Mouse (Mus musculus) layer of hippocampus, postnatal 25 days (tissue): ENCODE data around the gene Tube1. TPM values are rescaled to one million over a fixed set of nuclear protein-coding genes. Genes with fewer than 3 reads are reported as not detected.
"Not testable (repeated sequence)": the region's sequence is repeated elsewhere in the genome, so short reads cannot be mapped to it uniquely, and the experiment has no call there.

Experiments used
- DNase-seq, 2 experiments: peaks; one replicate each; pipeline ENCODE4 v3.0.0; 2022; ENCODE audit warnings: mixed read lengths in 2 of 2, low spot score in 1 of 2; ENCODE audit errors: extremely low spot score in 1 of 2
- total RNA-seq, 2 experiments: library from RNA; stranded (reverse); gene quantifications; 2 replicates each; pipeline ENCODE4 v1.2.3; 2021

The Tube1 gene
- total RNA-seq, 2 experiments from 2014 or later = 2.1 to 2.2 TPM

DNA sequence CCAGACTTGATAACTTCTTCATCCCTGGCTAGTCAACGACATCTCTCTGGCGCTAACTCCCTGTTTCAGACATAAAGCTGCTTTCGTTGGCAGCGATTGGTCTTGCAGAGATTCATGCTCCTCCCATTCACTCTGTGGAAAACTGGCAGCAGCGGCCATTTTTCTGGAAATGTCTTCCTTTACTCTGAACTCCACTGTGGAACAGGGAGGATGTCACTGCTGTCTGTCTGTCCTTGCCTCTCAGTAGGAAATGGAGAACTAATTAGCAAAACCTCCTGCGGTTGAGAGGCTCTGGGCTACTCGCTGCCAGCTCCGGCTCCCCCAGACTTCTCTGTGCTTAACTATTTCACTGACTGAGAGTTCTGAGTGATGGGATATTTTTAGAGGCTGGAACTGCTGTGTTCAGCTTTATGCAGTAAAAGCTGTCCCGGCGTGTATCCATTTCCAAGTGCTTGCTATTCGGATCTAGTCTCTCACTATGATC lies 31.9 kb downstream of the Tube1 start:
- DNase-seq = peak in 1 of 2 experiments; percentile 33

DNA sequence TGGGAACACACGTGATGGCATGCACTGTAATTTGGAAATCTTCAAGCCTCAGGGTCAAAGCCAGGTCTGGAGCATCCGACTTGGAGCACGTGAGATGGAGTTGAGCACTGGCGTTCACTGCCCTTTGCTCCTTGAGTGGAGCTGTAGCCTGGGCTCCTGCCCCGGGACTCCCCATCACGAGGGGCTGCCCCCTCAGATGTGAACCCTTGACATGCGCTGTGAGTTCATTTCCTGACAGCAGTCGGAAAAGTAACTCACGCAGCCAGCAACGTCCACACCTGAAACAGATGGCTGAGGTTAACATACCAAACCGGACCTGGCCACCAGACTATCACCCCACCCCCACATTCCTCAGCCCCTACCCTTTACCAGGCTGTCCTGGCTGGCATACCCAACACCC lies 33.8 kb downstream of the Tube1 start:
- DNase-seq = no peak

DNA sequence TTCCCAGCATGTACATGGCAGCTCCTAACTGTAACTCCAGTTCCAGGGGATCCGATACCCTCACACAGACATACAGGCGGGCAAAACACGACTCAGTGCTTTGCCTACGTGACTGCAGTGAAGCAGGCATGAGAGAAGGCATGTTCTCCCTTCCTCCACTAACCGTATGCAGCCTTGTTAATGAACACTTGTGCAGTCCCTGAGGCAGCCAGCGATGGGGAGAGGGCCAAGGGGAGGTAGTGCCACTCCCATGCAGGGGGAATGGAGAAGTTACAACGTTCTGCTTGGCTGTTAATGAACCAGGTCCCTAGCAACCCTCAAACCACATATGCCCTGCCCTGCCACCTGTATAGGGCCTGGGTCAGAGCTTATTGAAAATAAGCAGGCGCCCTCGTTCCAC lies 35.9 kb downstream of the Tube1 start:
- no peak for DNase-seq

DNA sequence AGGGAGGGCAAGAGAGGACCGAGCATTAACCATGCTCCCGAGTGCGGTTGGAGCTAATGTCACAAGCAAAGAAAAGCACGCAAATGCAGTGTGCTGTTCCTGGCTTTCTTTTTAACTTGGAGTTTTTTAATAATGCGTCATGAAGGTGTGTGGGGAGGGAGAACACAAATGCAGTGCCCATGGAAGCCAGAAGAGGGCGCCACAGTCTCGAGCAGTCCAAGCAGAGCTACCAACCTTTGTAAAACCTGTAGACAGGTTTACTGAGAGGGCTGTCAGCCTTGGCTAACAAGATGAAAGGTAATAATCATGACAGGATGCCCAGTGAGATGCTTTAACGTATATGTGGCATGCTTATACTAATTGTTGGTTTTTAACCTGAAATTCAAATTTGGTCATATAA lies 36.4 kb downstream of the Tube1 start:
- peak; percentile 67 to 89 for DNase-seq

DNA sequence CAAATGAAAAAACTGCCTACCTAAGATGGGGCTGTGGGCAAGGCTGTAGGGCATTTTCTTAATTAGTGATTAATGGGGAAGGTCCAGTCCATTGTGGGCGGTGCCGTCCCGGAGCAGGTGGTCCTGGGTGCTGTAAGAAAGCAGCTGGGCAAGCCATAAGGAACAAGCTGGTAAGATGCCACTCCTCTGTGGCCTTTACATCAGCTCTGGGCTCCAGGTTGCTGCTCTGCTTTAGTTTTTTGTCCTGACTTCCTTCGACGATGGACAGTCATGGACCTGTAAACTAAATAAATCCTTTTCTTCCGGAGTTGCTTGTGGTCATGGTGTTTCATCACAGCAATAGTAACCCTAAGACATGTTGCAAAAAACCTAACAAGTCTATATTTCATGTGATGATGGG lies 36.9 kb downstream of the Tube1 start:
- no peak for DNase-seq

DNA sequence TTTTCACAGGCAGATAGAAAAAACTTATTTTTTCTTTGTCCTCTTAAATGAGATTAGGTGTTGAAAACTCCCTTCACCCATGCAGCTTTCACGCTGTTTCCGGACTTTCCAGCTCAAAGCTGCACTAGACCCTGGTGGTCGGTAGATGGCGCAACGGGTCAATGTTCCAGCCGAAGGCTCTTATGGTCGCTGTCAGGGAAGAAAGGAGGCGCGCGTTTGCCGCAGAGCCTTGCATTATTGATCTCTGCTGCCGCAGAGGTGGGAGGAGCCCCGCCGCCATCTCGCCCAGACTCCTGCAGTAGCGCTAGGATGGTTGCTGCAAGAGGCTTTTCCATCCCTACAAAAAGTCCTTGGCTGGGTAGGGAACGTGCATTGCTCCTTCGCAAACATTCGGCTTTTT lies 37.4 kb downstream of the Tube1 start:
- DNase-seq = peak; percentile 91 to 97

DNA sequence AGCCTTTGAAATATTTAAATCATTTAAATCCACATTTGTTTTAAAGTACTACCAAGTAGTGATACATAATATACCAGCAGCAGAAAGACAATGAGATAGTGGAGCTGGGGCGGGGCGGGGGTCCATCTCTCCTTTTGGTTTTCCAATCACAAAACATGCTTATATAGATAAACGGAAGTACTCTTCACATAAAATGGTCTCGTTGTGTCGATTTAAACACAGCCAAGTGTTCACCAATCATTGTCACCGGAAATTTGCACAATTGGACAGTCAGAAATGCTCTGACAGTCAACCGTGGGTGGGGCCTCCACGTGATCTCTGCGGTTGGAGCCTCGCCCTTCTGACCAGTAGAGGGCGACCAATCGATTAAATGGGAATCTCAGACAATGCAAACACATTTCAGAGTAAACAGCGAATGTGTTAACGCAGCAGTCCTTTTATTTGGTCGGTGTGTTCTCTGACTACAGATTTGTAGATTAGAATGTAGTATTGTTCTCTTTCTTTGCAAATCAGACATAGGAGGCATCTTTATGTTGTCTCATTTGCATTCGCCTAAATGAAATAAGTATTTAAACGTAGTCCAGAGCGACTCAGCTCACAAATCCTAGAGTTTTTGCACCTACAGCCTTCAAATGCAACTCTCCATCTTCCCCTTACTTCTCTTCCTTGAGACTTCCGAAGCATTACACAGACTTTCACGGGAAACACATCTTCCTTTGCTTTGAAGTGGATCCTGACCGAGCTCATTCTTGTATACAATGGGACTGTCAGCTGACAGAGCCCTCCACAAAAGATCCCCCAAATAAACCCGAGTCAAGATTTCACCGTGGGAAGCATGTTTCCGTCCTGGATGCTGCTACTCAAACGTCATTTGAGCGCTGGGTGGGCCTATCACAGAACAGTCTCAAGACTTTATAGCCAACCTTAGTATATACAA lies 38.1 kb downstream of the Tube1 start:
- DNase-seq = peak; percentile 75 to 77

DNA sequence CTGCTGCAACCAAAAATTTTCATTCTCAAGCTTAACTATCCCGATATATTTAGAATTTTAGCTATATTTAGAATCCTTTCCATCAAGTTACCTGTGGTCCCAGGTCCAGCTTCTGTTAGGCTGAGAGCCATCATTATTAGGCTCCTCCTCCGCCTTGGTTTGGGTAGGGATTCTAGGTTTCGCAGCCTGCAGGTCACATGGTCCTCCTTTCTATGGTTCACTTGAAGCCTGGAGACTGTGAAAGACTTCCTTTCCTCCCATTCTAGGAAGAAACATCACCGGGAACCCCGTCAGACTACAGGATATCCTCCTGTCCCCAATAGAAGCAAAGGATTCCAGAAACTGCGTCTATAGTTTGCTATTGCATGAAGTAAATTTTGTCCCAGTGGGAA lies 38.8 kb downstream of the Tube1 start:
- no peak for DNase-seq

DNA sequence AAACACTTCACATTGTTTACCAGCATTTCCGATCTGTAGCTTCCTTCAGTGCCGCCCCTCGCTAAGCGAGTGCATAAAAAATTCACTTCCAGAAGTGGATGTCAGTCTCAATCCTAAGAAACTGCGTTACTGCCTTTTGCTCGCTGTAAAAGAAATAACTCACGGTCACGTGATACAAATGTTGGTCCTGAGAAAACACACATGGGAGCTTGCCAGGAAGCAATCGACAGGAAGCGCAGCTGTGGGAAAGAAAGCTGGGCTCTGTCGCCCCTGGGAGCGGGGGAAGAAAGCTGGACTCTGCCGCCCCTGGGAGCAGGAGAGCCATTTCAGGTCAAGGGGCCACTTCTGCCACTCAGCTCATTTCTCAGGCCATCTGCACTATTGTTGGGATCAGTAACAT lies 39.3 kb downstream of the Tube1 start:
- no peak for DNase-seq

DNA sequence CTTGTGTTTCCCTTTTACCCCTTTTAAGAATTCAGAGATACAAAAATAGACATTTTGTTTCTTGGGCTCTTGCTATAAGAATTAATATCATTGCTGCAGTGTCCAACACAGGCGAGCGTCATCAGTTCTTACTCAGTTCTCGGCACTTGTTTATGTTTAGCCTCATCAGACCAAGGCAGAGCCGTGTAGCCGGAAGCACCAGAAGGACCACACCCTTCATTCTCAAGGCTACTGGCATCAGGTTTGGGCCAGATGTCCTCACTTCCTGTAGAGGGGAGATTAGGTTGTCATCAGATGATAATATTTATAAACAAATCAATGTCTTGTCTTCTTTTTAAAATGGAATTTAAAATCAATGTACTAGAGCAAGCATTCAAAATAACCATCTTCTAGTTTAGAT lies 43.2 kb downstream of the Tube1 start:
- DNase-seq = no peak

DNA sequence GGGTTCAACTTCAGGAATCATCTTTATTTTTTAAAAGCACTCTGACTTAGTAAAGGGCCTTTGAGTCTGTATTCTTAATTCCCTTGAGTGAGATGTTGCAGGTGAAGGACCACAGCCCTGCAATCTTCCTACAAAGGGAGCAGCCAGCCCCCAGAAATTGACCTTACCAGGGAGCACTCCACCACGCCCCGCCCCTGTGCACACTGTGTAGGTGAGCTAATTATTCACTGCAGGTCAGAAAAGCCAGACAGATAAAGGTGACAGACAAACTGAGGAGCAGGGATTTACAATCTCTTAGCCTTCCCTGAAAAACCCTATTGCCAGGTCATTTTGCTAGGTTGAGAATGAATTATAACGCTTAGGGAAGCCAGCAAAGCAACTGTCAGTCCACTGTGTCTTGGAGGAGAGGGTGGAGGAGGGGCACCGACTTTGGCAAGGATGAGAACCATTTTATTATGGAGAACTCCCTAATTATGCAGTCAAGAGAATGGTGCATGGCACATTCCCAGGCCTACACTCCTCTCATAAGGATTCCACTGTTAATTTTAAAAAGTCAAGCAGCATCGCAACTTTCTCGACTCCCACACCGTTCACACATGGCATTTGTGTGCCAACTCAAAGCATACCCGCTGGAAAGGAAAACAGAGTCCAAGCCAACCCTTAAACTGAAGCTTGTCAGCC lies 51.2 kb downstream of the Tube1 start:
- no peak for DNase-seq

DNA sequence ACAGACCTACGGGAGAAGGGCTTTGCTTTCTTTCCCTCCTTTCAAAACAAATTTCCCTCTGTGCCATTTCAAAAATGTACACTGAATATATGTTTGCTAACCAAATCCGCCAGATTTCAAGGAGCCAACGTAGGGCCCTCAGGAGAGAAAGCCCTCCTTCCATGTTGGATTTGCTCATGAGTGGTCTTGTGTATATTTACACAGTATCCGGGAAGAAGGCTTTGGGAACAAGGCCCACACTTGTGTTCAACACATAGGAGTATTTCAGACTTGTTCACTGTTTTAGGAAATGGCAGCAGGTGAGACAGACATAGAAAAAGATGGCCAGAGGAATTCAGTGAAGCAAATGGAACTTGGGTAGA lies 51.8 kb downstream of the Tube1 start:
- DNase-seq = no peak

DNA sequence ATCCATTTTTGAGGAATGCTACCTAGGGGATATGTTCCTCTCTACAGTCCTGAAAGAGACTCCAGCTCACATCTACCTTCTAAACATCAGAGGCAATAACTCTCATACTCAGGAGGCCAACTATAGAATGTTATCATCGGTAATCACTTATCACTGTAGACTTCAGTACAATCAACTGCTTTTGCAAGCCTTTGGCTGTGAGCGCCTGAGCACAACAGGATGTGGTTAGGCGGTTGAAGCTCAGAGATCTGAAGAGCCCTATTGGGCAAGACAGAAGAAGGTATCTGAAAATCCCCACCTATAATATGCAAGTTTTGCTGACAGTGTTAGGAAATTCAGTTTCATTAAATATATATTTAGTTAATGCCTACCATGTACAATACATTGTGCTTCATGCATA lies 58.9 kb downstream of the Tube1 start:
- DNase-seq = no peak

DNA sequence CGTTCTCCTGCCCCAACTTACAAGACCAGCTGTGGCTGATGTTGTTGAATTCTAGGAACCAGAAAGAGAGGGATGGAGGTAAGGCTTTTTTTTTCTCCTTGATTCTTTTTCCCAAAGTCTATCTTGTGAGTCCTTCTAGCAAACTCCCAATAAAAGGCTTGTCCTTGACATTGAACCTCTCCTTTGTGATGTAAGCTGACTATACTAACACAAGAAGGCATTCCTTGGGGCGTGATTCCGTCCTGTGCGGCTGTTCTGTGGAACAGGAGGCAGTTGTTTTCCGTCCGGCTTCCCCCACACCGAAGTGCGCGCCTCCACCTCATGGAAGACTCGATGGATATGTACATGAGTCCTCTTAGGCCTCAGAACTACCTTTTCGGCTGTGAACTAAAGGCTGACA lies 64.4 kb downstream of the Tube1 start:
- not testable (repeated sequence) for DNase-seq

Other genes with a start within 250 kb of the Tube1 start
- gene Lama4, start 168.5 kb upstream of the Tube1 start, total RNA-seq = 1 to 10 TPM; 4.3 to 7.0 TPM
- 10 to 100 TPM; 11.6 to 13.5 TPM for gene Fam229b, start 62 bp upstream of the Tube1 start, total RNA-seq
- gene Ccn6, start 29.8 kb downstream of the Tube1 start, total RNA-seq = under 1 TPM in 1 of 2 experiments, not detected in 1; 0.37 TPM
- 100 to 1,000 TPM; 166 to 174 TPM for gene Fyn, start 234.9 kb downstream of the Tube1 start, total RNA-seq